Mouse (Mus musculus) CH12.LX (cell line): ENCODE measurements around the gene Foxp1. TPM values are rescaled to one million over a fixed set of nuclear protein-coding genes. Genes with fewer than 3 reads are reported as not detected.

Experiments used
- DNase-seq: peaks from one replicate; pipeline ENCODE4 v3.0.0-alpha.2; 2013; ENCODE audit errors: extremely low read depth
- H3K27ac ChIP-seq: 2 replicates; pipeline ENCODE4 v1.5.1; 2012; ENCODE audit warnings: low read depth, mild to moderate bottlenecking, control low read depth, moderate library complexity; ENCODE audit not compliant: insufficient read depth
- H3K27me3 ChIP-seq: replicated peaks from 2 replicates; pipeline ENCODE3; 2012; ENCODE audit warnings: inconsistent platforms
- H3K36me3 ChIP-seq, 2 experiments: replicated peaks in 1 of 2; 2 replicates each; pipeline versions ENCODE3 to v1.6.1; 2012; ENCODE audit warnings: inconsistent platforms in 1 of 2, low read length in 1 of 2, mild to moderate bottlenecking in 1 of 2, mixed read lengths in 1 of 2, moderate library complexity in 1 of 2; ENCODE audit not compliant: control insufficient read depth in 1 of 2, insufficient read depth in 1 of 2
- H3K4me1 ChIP-seq, 2 experiments: 2 replicates each; pipeline ENCODE4 v1.6.1; 2012; ENCODE audit warnings: inconsistent platforms in 1 of 2, moderate library complexity in 1 of 2; ENCODE audit not compliant: insufficient read depth in 2 of 2, control insufficient read depth in 1 of 2
- H3K4me2 ChIP-seq: 2 replicates; pipeline ENCODE4 v1.6.1; 2012; ENCODE audit warnings: low read depth, mild to moderate bottlenecking, control low read depth; ENCODE audit not compliant: poor library complexity, insufficient read depth, severe bottlenecking
- H3K4me3 ChIP-seq, 3 experiments: fragments of 150-350 bp in 1 of 3; sonication (generic) in 1 of 3; replicated peaks in 1 of 3; 2 replicates each; pipeline versions ENCODE3 to v1.5.1; 2011 to 2012; ENCODE audit warnings: low read depth in 2 of 3, low read length in 2 of 3, mild to moderate bottlenecking in 2 of 3, moderate library complexity in 2 of 3, control low read depth in 1 of 3, improper control_type of control experiment in 1 of 3, inconsistent platforms in 1 of 3, mixed read lengths in 1 of 3; ENCODE audit not compliant: poor library complexity in 1 of 3
- H3K79me2 ChIP-seq: replicated peaks from 2 replicates; pipeline ENCODE4 v1.6.1; 2012; ENCODE audit warnings: mild to moderate bottlenecking, moderate library complexity; ENCODE audit not compliant: control insufficient read depth, poor library complexity, insufficient read depth, severe bottlenecking; ENCODE audit errors: extremely low read depth
- H3K9ac ChIP-seq: 2 replicates; pipeline ENCODE4 v1.6.1; 2012; ENCODE audit warnings: low read depth, mild to moderate bottlenecking, control low read depth, moderate library complexity; ENCODE audit not compliant: insufficient read depth
- H3K9me3 ChIP-seq: replicated peaks from 2 replicates; pipeline ENCODE3; 2012; ENCODE audit warnings: low read length, inconsistent platforms, mixed read lengths
- CHD1 ChIP-seq: IDR thresholded peaks from 2 replicates; pipeline ENCODE4 v1.6.1; 2012; ENCODE audit warnings: low read depth, low read length, improper control_type of control experiment, inconsistent platforms
- EP300 ChIP-seq: IDR thresholded peaks from 2 replicates; pipeline ENCODE4 v1.6.1; 2011; ENCODE audit warnings: low read length, improper control_type of control experiment
- ETS1 ChIP-seq: conservative IDR thresholded peaks from 2 replicates; pipeline ENCODE4 v1.6.1; 2012; ENCODE audit warnings: low read depth, mild to moderate bottlenecking, inconsistent platforms, low read length, improper control_type of control experiment, moderate library complexity
- HCFC1 ChIP-seq: IDR thresholded peaks from 2 replicates; pipeline ENCODE4 v1.6.1; 2012; ENCODE audit warnings: low read depth, mild to moderate bottlenecking, inconsistent platforms, low read length, improper control_type of control experiment
- IRF4 ChIP-seq: IDR thresholded peaks from 2 replicates; pipeline ENCODE4 v1.6.1; 2014; ENCODE audit warnings: low read depth, mild to moderate bottlenecking, inconsistent platforms, low read length, improper control_type of control experiment
- JUND ChIP-seq: conservative IDR thresholded peaks from 2 replicates; pipeline ENCODE4 v1.6.1; 2011; ENCODE audit warnings: low read depth, low read length, improper control_type of control experiment
- MAFK ChIP-seq: IDR thresholded peaks from 2 replicates; pipeline ENCODE4 v1.6.1; 2011; ENCODE audit warnings: low read length, improper control_type of control experiment; ENCODE audit not compliant: insufficient replicate concordance
- MAX ChIP-seq: IDR thresholded peaks from 2 replicates; pipeline ENCODE4 v1.6.1; 2011; ENCODE audit warnings: low read length, improper control_type of control experiment
- MAZ ChIP-seq: IDR thresholded peaks from 2 replicates; pipeline ENCODE4 v1.6.1; 2012; ENCODE audit warnings: low read depth, mild to moderate bottlenecking, inconsistent platforms, low read length, improper control_type of control experiment, moderate library complexity
- MEF2A ChIP-seq: IDR thresholded peaks from 2 replicates; pipeline ENCODE4 v1.6.1; 2014; ENCODE audit warnings: low read depth, mild to moderate bottlenecking, inconsistent platforms, low read length, improper control_type of control experiment, borderline replicate concordance
- MYC ChIP-seq: IDR thresholded peaks from 2 replicates; pipeline ENCODE4 v1.6.1; 2011; ENCODE audit warnings: low read depth, mild to moderate bottlenecking, improper control_type of control experiment, low read length
- NELFE ChIP-seq: IDR thresholded peaks from 2 replicates; pipeline ENCODE4 v1.6.1; 2011; ENCODE audit warnings: low read depth, low read length, improper control_type of control experiment
- PAX5 ChIP-seq: IDR thresholded peaks from 2 replicates; pipeline ENCODE4 v1.6.1; 2012; ENCODE audit warnings: low read length, inconsistent platforms, mixed read lengths
- POLR2A ChIP-seq: IDR thresholded peaks from 2 replicates; pipeline ENCODE4 v1.6.1; 2011; ENCODE audit warnings: low read depth, mild to moderate bottlenecking, improper control_type of control experiment, low read length
- POLR2AphosphoS2 ChIP-seq: IDR thresholded peaks from 2 replicates; pipeline ENCODE4 v1.6.1; 2011; ENCODE audit warnings: low read depth, low read length, improper control_type of control experiment
- RAD21 ChIP-seq: IDR thresholded peaks from 2 replicates; pipeline ENCODE4 v1.6.1; 2011; ENCODE audit warnings: low read depth, mild to moderate bottlenecking, low read length, improper control_type of control experiment, moderate library complexity
- SIN3A ChIP-seq: IDR thresholded peaks from 2 replicates; pipeline ENCODE4 v1.6.1; 2012; ENCODE audit warnings: low read length, improper control_type of control experiment, inconsistent platforms
- SMC3 ChIP-seq: IDR thresholded peaks from 2 replicates; pipeline ENCODE4 v1.6.1; 2011; ENCODE audit warnings: low read depth, low read length, improper control_type of control experiment
- TCF12 ChIP-seq: IDR thresholded peaks from 2 replicates; pipeline ENCODE4 v1.6.1; 2014; ENCODE audit warnings: low read depth, mild to moderate bottlenecking, inconsistent platforms, low read length, improper control_type of control experiment
- UBTF ChIP-seq: IDR thresholded peaks from 2 replicates; pipeline ENCODE4 v1.6.1; 2012; ENCODE audit warnings: low read depth, mild to moderate bottlenecking, inconsistent platforms, low read length, improper control_type of control experiment, moderate library complexity
- USF1 ChIP-seq: IDR thresholded peaks from 2 replicates; pipeline ENCODE4 v1.6.1; 2014; ENCODE audit warnings: low read depth, mild to moderate bottlenecking, inconsistent platforms, low read length, improper control_type of control experiment
- ZC3H11A ChIP-seq: IDR thresholded peaks from 2 replicates; pipeline ENCODE4 v1.6.1; 2012; ENCODE audit warnings: low read depth, mild to moderate bottlenecking, inconsistent platforms, low read length, improper control_type of control experiment
- ZKSCAN1 ChIP-seq: IDR thresholded peaks from 2 replicates; pipeline ENCODE4 v1.6.1; 2012; ENCODE audit warnings: low read depth, inconsistent platforms, low read length, improper control_type of control experiment, borderline replicate concordance
- dilution Hi-C: fragments of 300-500 bp; cut with MboI; formaldehyde crosslinking; loops from 2 replicates; pipeline ENCODE4 v1.14.3; 2020; ENCODE audit warnings: low sequenced_read_pairs; ENCODE audit not compliant: extremely low pct_unique_long_range_greater_than_20kb, extremely low pct_ligation_motif_present
- in situ Hi-C: fragments of 300-500 bp; cut with MboI; formaldehyde crosslinking; loops from 3 replicates; pipeline ENCODE4 v1.14.3; 2019; ENCODE audit warnings: low sequenced_read_pairs, low pct_ligation_motif_present, low pct_unique_long_range_greater_than_20kb, mixed read lengths
- polyA plus RNA-seq: library from polyadenylated mRNA; unstranded; fragments of >175 nt; gene quantifications from 2 replicates; pipeline ENCODE4 v1.2.1, GENCODE M21; 2012; ENCODE audit warnings: low read depth; ENCODE audit not compliant: insufficient read length
- total RNA-seq, 2 experiments: library from RNA; depleted of rRNA; stranded (reverse); fragments of 300-350 nt in 1 of 2; fragments of >200 nt in 1 of 2; gene quantifications; 2 replicates each; pipeline ENCODE4 v1.2.3; 2012 to 2014

The Foxp1 gene
- total and polyA plus RNA-seq, 3 experiments = 66.5 to 105 (median 87.4) TPM

- dilution Hi-C loops = no loop called here
- no peak overlapping the region for H3K27ac ChIP-seq
- no peaks in the 10 kb centered on the region for H3K9me3 ChIP-seq
- DNase-seq = no peak
- in situ Hi-C loops = no loop called here
- no peak overlapping the region for H3K9ac ChIP-seq
- H3K27me3 ChIP-seq = no peaks in the 10 kb centered on the region
- no peak overlapping the region for H3K4me2 ChIP-seq
- TF ChIP-seq POLR2A (no peak), RAD21 (no peak), NELFE (no peak), MAFK (no peak), PAX5 (no peak), JUND (no peak), EP300 (no peak), MEF2A (no peak), CHD1 (no peak), TCF12 (no peak), SMC3 (no peak)
- TF ChIP-seq, all 38 proteins: peak for 0
- peaks cover 19 to 61% of the 10 kb centered on the region in 2 experiments for H3K4me1 ChIP-seq
- H3K4me3 ChIP-seq = no peak overlapping the region
- H3K36me3 ChIP-seq = no peaks in the 10 kb centered on the region
- H3K79me2 ChIP-seq = no peaks in the 10 kb centered on the region
These were observed 93.6 kb downstream of the Foxp1 start for GRCm38 (mm10) chr6:99428961-99429360.

- no peak overlapping the region for H3K27ac ChIP-seq
- no peak overlapping the region for H3K4me2 ChIP-seq
- peaks cover 19 to 54% of the 10 kb centered on the region in 2 experiments for H3K4me1 ChIP-seq
- H3K79me2 ChIP-seq = no peaks in the 10 kb centered on the region
- H3K4me3 ChIP-seq = no peak overlapping the region
- dilution Hi-C loops (no loop called here), in situ Hi-C loops (no loop called here)
- H3K27me3 ChIP-seq = no peaks in the 10 kb centered on the region
- no peak for DNase-seq
- H3K9me3 ChIP-seq = no peaks in the 10 kb centered on the region
- no peaks in the 10 kb centered on the region for H3K36me3 ChIP-seq
- H3K9ac ChIP-seq = no peak overlapping the region
- no peak for TF ChIP-seq SMC3
These were observed 95.2 kb downstream of the Foxp1 start for GRCm38 (mm10) chr6:99427301-99427700.

- DNase-seq = no peak
- in situ Hi-C loops = no loop called here
- H3K4me2 ChIP-seq = no peak overlapping the region
- H3K9ac ChIP-seq = no peak overlapping the region
- H3K36me3 ChIP-seq = no peaks in the 10 kb centered on the region
- dilution Hi-C loops = no loop called here
- H3K27me3 ChIP-seq = no peaks in the 10 kb centered on the region
- no peaks in the 10 kb centered on the region for H3K9me3 ChIP-seq
- peaks cover 23 to 57% of the 10 kb centered on the region in 2 experiments for H3K4me1 ChIP-seq
- no peaks in the 10 kb centered on the region for H3K79me2 ChIP-seq
- no peak for TF ChIP-seq IRF4
- TF ChIP-seq SIN3A = no peak
- TF ChIP-seq USF1 = no peak
- TF ChIP-seq MEF2A = no peak
- TF ChIP-seq ZC3H11A = no peak
- no peak for TF ChIP-seq CHD1
- no peak for TF ChIP-seq SMC3
- no peak for TF ChIP-seq POLR2AphosphoS2
- no peak for TF ChIP-seq ZKSCAN1
- TF ChIP-seq UBTF = no peak
- TF ChIP-seq MAX = no peak
- TF ChIP-seq NELFE = no peak
- TF ChIP-seq MYC = no peak
- no peak for TF ChIP-seq HCFC1
- TF ChIP-seq RAD21 = no peak
- no peak for TF ChIP-seq ETS1
- TF ChIP-seq PAX5 = no peak
- no peak for TF ChIP-seq MAZ
- no peak overlapping the region for H3K27ac ChIP-seq
- H3K4me3 ChIP-seq = no peak overlapping the region
These were observed 97.5 kb downstream of the Foxp1 start for GRCm38 (mm10) chr6:99425044-99425443.
